In the genomic region with DNA sequence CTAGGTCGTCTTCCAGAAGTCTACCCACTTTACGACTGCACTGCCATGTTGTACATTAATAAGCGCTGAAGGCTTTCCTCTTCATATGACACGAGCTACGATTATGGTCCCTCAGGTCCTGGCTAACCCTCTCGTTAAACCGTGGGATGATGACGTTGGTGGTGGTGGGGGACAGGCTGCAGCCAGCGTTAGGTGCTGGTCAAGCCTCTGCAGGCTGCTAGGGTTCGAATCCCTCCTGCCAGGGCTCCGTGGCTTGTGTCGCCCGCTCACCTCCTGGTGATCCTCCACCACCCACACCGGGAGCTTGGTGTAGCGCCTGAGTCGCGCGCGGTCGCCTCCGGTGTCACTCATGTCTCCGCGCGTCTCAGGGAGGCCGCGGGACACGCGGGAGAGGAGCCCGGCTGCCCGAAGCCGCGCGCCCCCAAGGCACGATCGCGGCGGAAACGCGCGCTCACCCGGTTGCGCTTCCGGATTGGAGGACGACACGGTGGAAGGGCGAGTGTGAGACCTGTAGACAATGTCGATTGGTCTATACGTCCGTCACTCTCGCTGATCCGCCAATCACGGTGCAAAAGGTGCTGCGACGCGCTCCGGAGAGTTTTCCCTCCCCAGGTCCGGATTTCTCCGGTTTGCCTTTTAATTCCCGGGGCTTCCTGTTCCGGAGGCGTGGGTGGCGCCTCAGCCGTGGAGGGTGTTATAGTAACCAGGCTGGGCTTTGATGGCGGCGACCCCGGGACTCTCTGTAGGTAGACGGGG, we compare ENCODE assay signal across 8 mouse cellular contexts. TPM values are rescaled to one million over a fixed set of nuclear protein-coding genes. Genes with fewer than 3 reads are reported as not detected.
DNase-seq lines count a peak whose midpoint lies in the region; ATAC-seq lines count a peak whose summit lies in the region.

A gene (minus strand): TSS at position 453 of the 756 bp plus-strand sequence.
A gene (plus strand): TSS at position 619 of the 756 bp plus-strand sequence.

- peak within 1 kb of the TSS; percentile 78 for H3K27ac ChIP-seq in hindbrain, embryonic 11.5 days (ENCODE audit: low read depth, low read length)

- peak within 1 kb of the TSS; percentile 70 for H3K4me2 ChIP-seq in hindbrain, embryonic 11.5 days (replicated peaks; ENCODE audit: low read depth, low read length)

- H3K9me3 ChIP-seq in hindbrain, embryonic 11.5 days (ENCODE audit: control insufficient read depth, low read length): no peaks in the 10 kb centered on the region

- no peaks in the 10 kb centered on the region for H3K27me3 ChIP-seq in hindbrain, embryonic 11.5 days (ENCODE audit: control insufficient read depth, insufficient read depth, low read length)

- under 1% methylated on average over 59 of the region's 67 CpGs for WGBS in hindbrain, embryonic 11.5 days

- ATAC-seq in hindbrain, embryonic 11.5 days (ENCODE audit: low FRiP score): peak; percentile 100

- DNase-seq in Muller cell, postnatal 12 days (ENCODE audit: inconsistent ontology term): peak; percentile 97
- peak; percentile 98 for DNase-seq in cerebellum, adult 9-11 months
- peak; percentile 98 to 99 for DNase-seq in frontal cortex, adult 2 months (ENCODE audit: extremely low spot score in 1 of 2, low spot score in 1 of 2)
- DNase-seq in hindbrain, embryonic 11.5 days (ENCODE audit: low spot score): peak; percentile 97
- peak; percentile 99 to 100 for DNase-seq in layer of hippocampus, postnatal 10 days (ENCODE audit: low spot score in 2 of 2)
- peak; percentile 100 for DNase-seq in lung, postnatal 10 days
- DNase-seq in ovary, postnatal 36 days (ENCODE audit: low spot score): peak; percentile 97
- peak; percentile 98 for DNase-seq in thymus, postnatal 25 days

- peak within 1 kb of the TSS; percentile 91 for H3K9ac ChIP-seq in hindbrain, embryonic 11.5 days (ENCODE audit: low read depth, low read length)

- no peaks in the 10 kb centered on the region for H3K4me1 ChIP-seq in hindbrain, embryonic 11.5 days (replicated peaks; ENCODE audit: control insufficient read depth, insufficient read depth, low read length)

- peaks cover 2% of the 10 kb centered on the region; the same call in 1 of the 2 replicates for H3K36me3 ChIP-seq in hindbrain, embryonic 11.5 days (ENCODE audit: control insufficient read depth, insufficient read depth, low read length)

- peak within 1 kb of the TSS; percentile 87 for H3K4me3 ChIP-seq in hindbrain, embryonic 11.5 days (ENCODE audit: low read depth, low read length)

RNA-seq across cellular contexts. Expression of the first gene that starts in this region (rescaled TPM):
- polyA plus RNA-seq in frontal cortex, adult 2 months (2012; rRNA removed): 25.2 and 25.4 TPM in 2 replicates
- polyA plus RNA-seq in hindbrain, embryonic 11.5 days (2014; fragmentation: Nextera tagmentation; extraction: Ambion mirVana): 27.7 and 38.6 TPM in 2 replicates
- total RNA-seq in layer of hippocampus, postnatal 10 days (2021): 10 to 100 TPM; 22.1 to 25.1 TPM

RNA-seq across cellular contexts. Expression of the second gene that starts in this region (rescaled TPM):
- 59.4 and 60.1 TPM in 2 replicates for polyA plus RNA-seq in frontal cortex, adult 2 months (2012; rRNA removed)
- 68.4 and 76.2 TPM in 2 replicates for polyA plus RNA-seq in hindbrain, embryonic 11.5 days (2014; fragmentation: Nextera tagmentation; extraction: Ambion mirVana)
- 10 to 100 TPM; 91.1 to 93.5 TPM for total RNA-seq in layer of hippocampus, postnatal 10 days (2021)

Comparison
In these comparisons a context has a peak if more than half of its experiments do, and no peak if none do; other contexts are left out.
1. Peak in every context shown above with its lines: DNase-seq, ATAC-seq, H3K4me3 ChIP-seq and H3K27ac ChIP-seq.